Mouse (Mus musculus): Measurements from ENCODE around the gene Ccdc190.

DNA sequence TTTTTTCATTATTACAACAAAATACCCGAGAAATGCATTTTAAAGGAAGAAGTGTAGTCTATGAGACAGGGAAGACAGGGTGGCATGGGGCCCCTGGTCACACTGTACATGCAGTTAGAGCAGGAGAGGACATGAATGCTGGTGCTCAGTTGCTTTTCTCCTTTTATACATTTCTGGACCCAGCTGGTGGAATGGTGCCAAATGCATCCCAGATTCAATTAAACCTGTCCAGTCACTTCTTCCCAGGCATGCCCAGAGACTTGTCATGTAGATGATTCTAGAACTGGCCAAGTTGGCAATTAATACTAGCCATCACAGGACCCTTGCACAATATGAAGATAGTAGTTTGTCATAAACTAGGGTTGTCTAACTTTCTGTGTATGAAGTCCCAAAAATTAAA is 30.5 kb upstream of the Ccdc190 start:
- TF ChIP-seq POLR2A (IDR thresholded peaks at IDR 0.05; ENCODE audit: insufficient read depth, low read depth, low read length) (no peak), CTCF (IDR thresholded peaks at IDR 0.05; ENCODE audit: insufficient read depth, low read depth, low read length) (no peak)

All from olfactory bulb, adult 2 months (tissue).